Mouse (Mus musculus) liver, adult 2 months (tissue): ENCODE measurements around the gene Gorasp2. TPM values are rescaled to one million over a fixed set of nuclear protein-coding genes. Genes with fewer than 3 reads are reported as not detected.

Experiments
- DNase-seq: peaks from one replicate; pipeline ENCODE4 v3.0.0-alpha.2; 2011; ENCODE audit warnings: low read depth, low spot score; ENCODE audit errors: extremely low read depth
- H3K27ac ChIP-seq: fragments of 200-500 bp; replicated peaks from 2 replicates; pipeline ENCODE4 v1.5.1; 2012; ENCODE audit warnings: low read depth, mild to moderate bottlenecking, control low read depth, inconsistent platforms, low read length; ENCODE audit not compliant: insufficient read depth
- H3K27me3 ChIP-seq: fragments of 200-500 bp; 2 replicates; pipeline ENCODE4 v1.6.1; 2012; ENCODE audit warnings: mild to moderate bottlenecking, moderate library complexity, low read length, inconsistent platforms; ENCODE audit not compliant: control insufficient read depth, insufficient read depth
- H3K36me3 ChIP-seq: fragments of 200-500 bp; 2 replicates; pipeline ENCODE4 v1.6.1; 2012; ENCODE audit warnings: low read length, inconsistent platforms; ENCODE audit not compliant: control insufficient read depth, insufficient read depth
- H3K4me1 ChIP-seq: fragments of 200-500 bp; 2 replicates; pipeline ENCODE4 v1.6.1; 2011; ENCODE audit warnings: low read length; ENCODE audit not compliant: control insufficient read depth, insufficient read depth
- H3K4me3 ChIP-seq: fragments of 200-500 bp; 2 replicates; pipeline ENCODE4 v1.5.1; 2011; ENCODE audit warnings: low read depth, mild to moderate bottlenecking, control low read depth, low read length, moderate library complexity; ENCODE audit not compliant: insufficient read depth
- H3K79me2 ChIP-seq: fragments of 200-500 bp; 2 replicates; pipeline ENCODE4 v1.6.1; 2012; ENCODE audit warnings: inconsistent platforms, mild to moderate bottlenecking, low read length, moderate library complexity; ENCODE audit not compliant: control insufficient read depth, insufficient read depth
- H3K9ac ChIP-seq: fragments of 200-500 bp; 2 replicates; pipeline ENCODE4 v1.6.1; 2012; ENCODE audit warnings: low read depth, mild to moderate bottlenecking, control low read depth, inconsistent platforms, low read length
- CTCF ChIP-seq: fragments of 200-500 bp; IDR thresholded peaks from 2 replicates; pipeline ENCODE4 v1.5.1; 2011; ENCODE audit warnings: low read depth, low read length, control low read depth
- POLR2A ChIP-seq: fragments of 200-500 bp; IDR thresholded peaks from 2 replicates; pipeline ENCODE4 v1.6.1; 2011; ENCODE audit warnings: low read length, control low read depth; ENCODE audit not compliant: insufficient read depth; ENCODE audit errors: extremely low read depth
- WGBS: fragments of 180-500 bp; shearing (Covaris S2); methylation state at CpG from one replicate; pipeline ENCODE4 v1.1.7; 2018; 5-methylcytosine and 5-hydroxymethylcytosine counted together
- polyA plus RNA-seq: library from polyadenylated mRNA; depleted of rRNA; stranded (reverse); fragments of >200 nt; gene quantifications from 2 replicates; pipeline ENCODE4 v1.2.3, GENCODE M21; 2012
- total RNA-seq: library from RNA; depleted of rRNA; stranded (reverse); fragments of >200 nt; gene quantifications from 2 replicates; pipeline ENCODE4 v1.2.3, GENCODE M21; 2014

The Gorasp2 gene
- total and polyA plus RNA-seq, 2 experiments, result 28.6 to 94.4 TPM

DNA sequence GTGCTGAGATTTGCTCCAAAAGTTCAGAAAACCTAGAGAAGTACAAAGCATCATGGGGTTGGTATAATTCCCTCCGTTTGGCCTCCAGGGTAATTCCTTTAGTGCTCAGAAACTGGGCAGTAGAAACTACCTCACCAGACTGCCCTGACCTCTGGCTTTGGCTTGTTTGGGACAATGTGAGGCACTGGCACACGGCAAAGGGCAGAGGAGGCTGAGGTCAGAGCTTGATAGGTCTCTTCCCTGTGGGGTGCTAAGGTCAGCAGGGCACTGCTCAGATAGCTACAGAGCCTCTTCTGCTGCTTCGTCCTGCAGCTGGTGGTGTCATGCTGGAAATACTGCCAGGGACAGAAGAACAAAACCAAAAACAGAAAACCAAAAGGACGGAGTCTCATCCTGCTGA, 13.7 kb upstream of the Gorasp2 start:
- no peaks in the 10 kb centered on the region for H3K27me3 ChIP-seq
- WGBS, result 11% methylated on average over 4 of the region's 4 CpGs
- H3K4me1 ChIP-seq, result peaks cover 11% of the 10 kb centered on the region
- H3K27ac ChIP-seq, result peak overlapping the region; percentile 79
- H3K79me2 ChIP-seq, result no peaks in the 10 kb centered on the region
- peak; percentile 98 for DNase-seq
- TF ChIP-seq CTCF, result no peak
- no peak for TF ChIP-seq POLR2A
- H3K36me3 ChIP-seq, result no peaks in the 10 kb centered on the region
- no peak overlapping the region for H3K4me3 ChIP-seq
- H3K9ac ChIP-seq, result no peak overlapping the region

DNA sequence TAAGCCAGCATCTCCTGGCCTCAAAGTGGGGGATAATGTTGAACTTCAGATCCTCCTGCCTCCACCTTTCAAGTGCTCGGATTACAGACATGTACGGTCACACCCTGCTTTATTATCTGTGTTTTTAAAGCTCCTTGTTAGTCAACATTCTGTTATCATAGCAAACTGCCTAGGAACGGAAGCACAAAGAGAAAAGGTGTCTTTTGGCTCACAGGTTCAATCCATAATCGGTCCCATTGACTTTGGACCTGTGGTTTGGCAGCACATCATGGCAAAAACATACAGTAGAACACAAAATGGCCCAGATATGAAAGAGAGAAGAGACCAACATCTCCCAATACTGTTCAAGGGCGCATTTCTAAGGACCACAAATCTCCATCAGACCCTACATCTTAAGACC, 13.1 kb upstream of the Gorasp2 start:
- Histone ChIP-seq H3K9ac (no peak overlapping the region), H3K36me3 (no peaks in the 10 kb centered on the region), H3K4me1 (peaks cover 8% of the 10 kb centered on the region), H3K27ac (peak overlapping the region; percentile 79), H3K4me3 (no peak overlapping the region), H3K79me2 (no peaks in the 10 kb centered on the region), H3K27me3 (no peaks in the 10 kb centered on the region)
- peak; percentile 91 for DNase-seq
- 33% methylated on average over 5 of the region's 5 CpGs for WGBS
- TF ChIP-seq CTCF, result no peak
- no peak for TF ChIP-seq POLR2A

DNA sequence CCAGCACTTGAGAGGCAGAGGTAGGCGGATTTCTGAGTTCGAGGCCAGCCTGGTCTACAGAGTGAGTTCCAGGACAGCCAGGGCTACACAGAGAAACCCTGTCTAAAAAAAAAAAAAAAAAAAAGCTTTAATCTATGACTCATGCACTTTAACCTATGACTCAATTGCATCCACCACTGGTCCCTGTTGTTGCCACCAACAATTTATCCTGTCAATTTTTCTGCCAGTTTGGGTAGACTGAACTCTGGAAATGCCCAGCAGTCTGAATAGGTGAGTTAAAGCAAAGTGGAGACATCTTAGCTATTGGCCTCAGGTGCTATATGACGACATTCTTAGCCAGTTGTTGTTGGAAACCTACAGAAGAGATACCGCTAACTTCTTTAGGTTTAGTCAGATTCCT, 11.9 kb upstream of the Gorasp2 start:
- Histone ChIP-seq H3K9ac (no peak overlapping the region), H3K79me2 (no peaks in the 10 kb centered on the region), H3K4me1 (peaks cover 8% of the 10 kb centered on the region), H3K27ac (no peak overlapping the region), H3K36me3 (no peaks in the 10 kb centered on the region), H3K27me3 (no peaks in the 10 kb centered on the region), H3K4me3 (no peak overlapping the region)
- DNase-seq, result peak; percentile 84
- no peak for TF ChIP-seq POLR2A
- no peak for TF ChIP-seq CTCF
- 69% methylated on average over 4 of the region's 4 CpGs for WGBS

DNA sequence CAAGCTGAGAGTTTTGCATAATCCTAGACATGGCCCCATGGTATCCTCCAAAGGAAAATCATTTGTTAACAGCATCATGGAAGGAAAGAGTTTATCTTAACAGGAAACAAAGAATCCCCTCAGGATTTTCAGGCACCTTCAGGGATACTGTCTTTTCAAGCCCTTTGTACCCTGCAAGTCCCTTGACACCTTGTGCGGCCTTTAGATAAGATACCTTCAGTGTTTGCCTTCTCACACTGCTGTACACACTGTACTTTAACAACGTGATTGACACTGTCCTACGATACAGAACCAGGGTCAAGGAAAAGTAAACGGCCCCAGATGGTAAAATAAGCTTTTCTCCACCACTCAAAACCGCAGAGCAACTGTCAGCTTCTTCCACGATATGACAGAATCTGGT, 9.6 kb upstream of the Gorasp2 start:
- TF ChIP-seq POLR2A, result no peak
- no peak for TF ChIP-seq CTCF
- Histone ChIP-seq H3K79me2 (no peaks in the 10 kb centered on the region), H3K9ac (no peak overlapping the region), H3K27ac (no peak overlapping the region), H3K27me3 (no peaks in the 10 kb centered on the region), H3K4me3 (no peak overlapping the region), H3K4me1 (peaks cover 8% of the 10 kb centered on the region), H3K36me3 (no peaks in the 10 kb centered on the region)
- WGBS, result 36% methylated on average over 6 of the region's 6 CpGs
- DNase-seq, result no peak

DNA sequence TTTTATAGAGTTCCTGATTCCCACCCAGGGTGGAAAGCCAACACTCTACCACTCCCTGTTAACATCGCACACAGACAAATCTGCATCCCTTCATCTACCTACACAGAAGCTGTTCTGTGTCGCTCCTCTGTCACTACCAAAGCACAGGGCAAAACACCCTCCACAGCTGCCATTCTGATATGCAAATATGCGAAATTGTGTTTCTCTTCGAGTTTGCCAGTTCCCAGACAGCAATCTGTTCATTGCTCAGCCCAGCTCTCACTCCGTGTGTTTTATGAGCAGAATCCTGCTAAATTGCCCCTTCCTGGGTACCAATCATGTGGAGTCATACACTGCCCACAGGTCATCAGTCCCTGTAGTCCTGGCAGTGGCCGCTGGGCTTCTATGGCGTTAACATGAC, 4.3 kb upstream of the Gorasp2 start:
- 67% methylated on average over 7 of the region's 7 CpGs for WGBS

DNA sequence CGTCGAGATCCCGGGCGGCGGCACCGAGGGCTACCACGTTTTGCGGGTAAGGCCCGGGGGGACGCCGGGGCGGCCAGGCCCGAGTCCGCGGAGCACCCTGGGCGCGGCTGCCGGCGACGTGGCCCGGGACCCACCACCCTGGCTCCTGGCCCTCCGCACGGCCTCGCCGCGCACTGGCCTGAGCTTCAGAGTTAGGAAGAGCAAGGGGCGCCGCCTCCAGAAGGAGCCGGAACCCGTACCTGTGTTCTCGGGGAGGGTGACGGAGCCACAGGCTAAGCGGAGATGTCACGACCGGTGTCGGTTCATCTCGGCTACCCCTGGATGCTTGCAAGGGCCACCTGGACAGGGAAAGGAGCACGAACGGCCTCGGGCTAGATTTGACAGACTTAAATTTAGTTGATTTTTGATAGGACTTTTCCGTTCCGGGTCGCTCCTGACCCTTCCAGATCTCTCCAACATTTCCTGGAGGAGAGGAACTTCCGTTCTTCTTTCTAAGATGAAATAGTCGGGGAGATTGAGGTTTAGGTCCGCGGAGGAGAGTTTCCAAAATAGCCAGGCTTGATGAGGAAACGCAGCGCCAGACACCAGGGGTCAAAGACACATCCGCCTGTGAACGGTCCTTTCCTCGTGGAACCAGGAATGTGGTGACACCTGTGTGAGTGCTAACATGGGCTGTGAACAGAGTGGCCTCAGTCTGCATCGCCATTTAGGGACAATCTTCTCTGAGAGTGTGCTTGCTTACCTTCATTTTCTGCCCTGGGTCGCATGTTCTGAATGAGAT, 529 bp downstream of the Gorasp2 start, which contains the start of gene Gm26558:
TSS of gene Gm26558 (minus strand) at position 394 of the 781 bp plus-strand sequence.
- peak; percentile 69 for DNase-seq
- Histone ChIP-seq H3K36me3 (no peaks in the 10 kb centered on the region), H3K4me1 (peaks cover 18% of the 10 kb centered on the region), H3K27ac (peak within 1 kb of the TSS; percentile 75), H3K27me3 (no peaks in the 10 kb centered on the region), H3K4me3 (peak within 1 kb of the TSS; percentile 67), H3K9ac (peak within 1 kb of the TSS; percentile 87), H3K79me2 (peaks cover 22% of the 10 kb centered on the region; the same call in 1 of the 2 replicates)
- TF ChIP-seq POLR2A (no peak), CTCF (no peak)
- under 1% methylated on average over 54 of the region's 54 CpGs for WGBS

More for the DNA sequence above, 4.3 kb upstream of the Gorasp2 start:
- Histone ChIP-seq H3K4me3 (no peak overlapping the region), H3K79me2 (no peaks in the 10 kb centered on the region), H3K36me3 (no peaks in the 10 kb centered on the region), H3K9ac (no peak overlapping the region), H3K27ac (no peak overlapping the region), H3K4me1 (no peaks in the 10 kb centered on the region), H3K27me3 (no peaks in the 10 kb centered on the region)
- TF ChIP-seq CTCF (no peak), POLR2A (no peak)
- DNase-seq, result no peak
